Mouse (Mus musculus): ENCODE results near the gene Dnaic2. TPM values are rescaled to one million over a fixed set of nuclear protein-coding genes. Genes with fewer than 3 reads are reported as not detected.
A peak's percentile ranks its signal among the peaks of the same experiment; 100 is the strongest.

The Dnaic2 gene
- total RNA-seq, 2 experiments from 2014 or later = 1.00 to 1.8 TPM

DNA sequence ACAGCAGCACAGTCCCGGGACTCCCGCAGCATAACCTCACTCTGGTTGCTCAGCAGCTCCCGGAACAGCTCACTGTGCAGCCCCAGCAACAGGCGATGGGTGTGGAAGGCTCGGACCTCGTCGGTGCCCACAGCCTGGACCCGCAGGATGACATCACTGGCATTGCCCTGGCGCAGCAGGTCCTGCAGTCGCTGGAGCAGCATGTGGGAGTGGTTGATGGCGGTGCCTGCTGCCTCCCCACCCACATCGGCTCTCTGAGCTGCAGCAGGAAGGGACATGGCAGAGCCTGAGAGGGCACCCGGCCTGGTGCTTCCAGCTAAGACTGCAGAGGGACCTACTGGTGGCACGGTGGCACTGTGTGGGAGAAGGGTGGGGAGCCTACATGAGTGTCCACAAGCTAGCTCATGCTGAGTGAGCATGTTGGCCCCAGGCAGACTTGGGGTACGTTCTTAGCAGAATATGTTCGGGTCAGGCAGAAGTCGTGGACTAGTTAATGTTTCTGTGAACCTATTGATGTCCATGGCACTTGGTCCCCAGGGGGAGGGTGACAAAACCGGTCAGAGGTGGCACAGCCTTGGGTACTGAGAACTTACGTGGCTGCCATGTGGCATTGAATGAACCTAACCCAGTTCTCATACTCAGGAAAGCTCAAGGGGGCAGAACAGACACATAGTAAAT, 66.8 kb downstream of the Dnaic2 start:
- Histone ChIP-seq H3K27ac (0 out of 2 replicates have a peak overlapping the region, but pooled peaks have one; percentile 44), H3K4me3 (no peak overlapping the region; the same call in 1 of the 2 replicates)
- TF ChIP-seq CTCF (IDR thresholded peaks at IDR 0.05) = no peak
- no peak for DNase-seq (ENCODE audit: extremely low spot score in 1 of 2, low spot score in 2 of 2)
- intact Hi-C loops (cut with DNase I) = loop anchor here (2.0 kb wide), 1 partner anchor 121 kb away; no protein-coding TSS in a partner anchor

DNA sequence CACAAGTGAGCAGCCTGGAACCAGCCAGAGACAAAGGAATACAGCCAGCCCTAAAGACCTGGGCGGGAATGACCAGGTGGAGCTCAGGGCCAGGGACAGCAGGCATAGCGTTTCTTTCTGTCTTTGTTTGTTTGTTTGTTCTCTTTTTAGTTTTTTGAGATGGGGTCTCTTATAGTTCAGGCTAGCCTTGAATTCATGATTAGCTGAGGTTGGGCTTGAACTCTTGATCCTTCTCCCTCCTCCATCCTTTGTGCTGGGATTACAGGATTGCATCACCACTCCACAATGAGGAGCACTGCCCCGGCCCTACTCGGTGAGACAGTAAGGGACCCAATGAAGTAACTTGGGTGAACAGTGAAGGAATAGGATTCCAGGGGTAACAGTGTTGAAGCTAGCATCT, 67.5 kb downstream of the Dnaic2 start:
- no peak for DNase-seq (ENCODE audit: extremely low spot score in 1 of 2, low spot score in 2 of 2)
- H3K27ac ChIP-seq = peak overlapping the region; percentile 70; the same call in 1 of the 2 replicates
- intact Hi-C loops (cut with DNase I) = loop anchor here (1.0 to 2.0 kb wide), 2 partner anchors 28 to 122 kb away; no protein-coding TSS in a partner anchor
- TF ChIP-seq CTCF (IDR thresholded peaks at IDR 0.05) = no peak
- H3K4me3 ChIP-seq = peak overlapping the region; percentile 33

DNA sequence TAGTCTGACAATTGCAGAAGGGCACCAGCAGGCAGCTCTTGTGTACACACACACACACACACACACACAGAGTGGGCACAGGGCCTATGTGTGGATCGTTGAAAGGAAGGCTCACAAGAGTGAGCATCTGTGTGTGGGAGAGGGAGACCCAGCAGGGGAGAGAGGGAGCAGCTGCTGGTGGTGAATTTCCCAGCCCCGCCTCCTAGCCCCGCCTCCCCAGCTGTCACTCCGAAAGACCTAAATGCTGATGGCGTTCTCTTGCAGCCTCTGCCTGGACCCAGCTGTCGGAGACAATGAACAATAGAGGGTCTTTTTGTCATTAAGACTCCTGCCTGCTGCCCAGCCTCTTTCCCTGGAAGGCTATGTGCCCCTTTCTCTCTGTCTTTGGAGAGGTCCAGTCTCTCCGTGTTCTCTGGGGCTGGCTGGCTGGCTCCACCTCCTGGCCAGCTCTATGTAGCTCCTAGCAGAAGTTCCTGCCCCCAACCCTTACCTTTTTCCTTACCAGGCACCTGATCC, 68.1 kb downstream of the Dnaic2 start:
- Histone ChIP-seq H3K4me3 (peak overlapping the region; percentile 33), H3K27ac (peak overlapping the region; percentile 70; the same call in 1 of the 2 replicates)
- TF ChIP-seq CTCF (IDR thresholded peaks at IDR 0.05) = peak; percentile 39
- DNase-seq (ENCODE audit: extremely low spot score in 1 of 2, low spot score in 2 of 2) = peak; percentile 83 to 88
- intact Hi-C loops (cut with DNase I) = loop anchor here (1.0 to 2.0 kb wide), 2 partner anchors 27 to 122 kb away; no protein-coding TSS in a partner anchor

DNA sequence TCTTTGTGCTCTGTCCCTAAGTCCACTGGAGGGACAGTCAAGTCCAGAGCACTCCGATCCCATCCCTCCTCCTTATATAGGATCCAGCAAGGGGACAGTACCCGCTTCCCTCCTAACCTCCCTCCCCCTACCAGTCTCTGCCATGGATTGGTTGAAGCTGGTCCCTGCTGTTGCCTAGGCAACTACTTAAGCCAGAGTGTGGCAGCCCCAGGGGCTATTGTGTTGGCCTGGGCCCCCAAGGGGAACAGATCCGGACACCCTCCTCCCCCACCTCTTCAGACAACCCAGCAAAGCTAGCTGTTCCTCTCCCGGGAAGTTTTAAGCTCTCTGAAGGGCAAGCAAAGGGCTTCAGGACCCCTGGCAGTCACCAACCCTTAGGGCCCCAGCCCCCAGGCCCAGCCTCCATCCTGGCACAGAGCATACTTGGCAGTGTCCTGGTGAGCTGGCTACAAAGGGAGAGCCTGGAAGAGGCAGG, 68.7 kb downstream of the Dnaic2 start, which contains the start of gene Btbd17:
Btbd17 (minus strand) TSS at position 98 of the 475 bp plus-strand sequence.
- H3K27ac ChIP-seq = peak within 1 kb of the TSS; percentile 70
- H3K4me3 ChIP-seq = peak within 1 kb of the TSS; percentile 33
- no peak for TF ChIP-seq CTCF (IDR thresholded peaks at IDR 0.05)
- DNase-seq (ENCODE audit: extremely low spot score in 1 of 2, low spot score in 2 of 2) = peak; percentile 50 to 52
- intact Hi-C loops (cut with DNase I) = loop anchor here (1.0 to 2.0 kb wide), 2 partner anchors 26 to 123 kb away; no protein-coding TSS in a partner anchor

DNA sequence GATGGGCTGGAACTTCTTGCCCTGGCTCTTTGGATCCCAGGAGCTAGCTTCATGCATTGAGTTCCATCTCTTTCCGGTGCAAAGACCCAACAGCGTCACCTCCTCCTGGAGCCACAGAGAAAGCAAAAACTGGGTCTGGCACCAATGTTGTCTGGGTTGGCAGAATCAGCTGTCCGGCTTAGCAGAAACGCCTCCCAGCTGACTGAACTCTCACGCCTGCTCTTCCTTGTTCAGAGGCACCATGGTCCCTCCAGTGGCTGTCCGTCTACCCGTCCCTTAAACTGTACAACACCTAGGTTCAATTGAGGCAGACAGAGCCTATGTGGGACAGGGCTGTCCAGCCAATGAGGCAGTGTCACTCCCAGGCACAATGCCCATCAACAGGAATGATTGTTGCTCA, 70.0 kb downstream of the Dnaic2 start:
- no peak overlapping the region for H3K27ac ChIP-seq
- intact Hi-C loops (cut with DNase I) = no loop called here
- DNase-seq (ENCODE audit: extremely low spot score in 1 of 2, low spot score in 2 of 2) = no peak
- TF ChIP-seq CTCF (IDR thresholded peaks at IDR 0.05) = no peak
- H3K4me3 ChIP-seq = no peak overlapping the region

GRCm38 (mm10) chr11:114797981-114798380, 70.8 kb downstream of the Dnaic2 start:
- DNase-seq (ENCODE audit: extremely low spot score in 1 of 2, low spot score in 2 of 2) = no peak
- no peak overlapping the region for H3K27ac ChIP-seq
- H3K4me3 ChIP-seq = no peak overlapping the region
- intact Hi-C loops (cut with DNase I) = no loop called here
- no peak for TF ChIP-seq CTCF (IDR thresholded peaks at IDR 0.05)

DNA sequence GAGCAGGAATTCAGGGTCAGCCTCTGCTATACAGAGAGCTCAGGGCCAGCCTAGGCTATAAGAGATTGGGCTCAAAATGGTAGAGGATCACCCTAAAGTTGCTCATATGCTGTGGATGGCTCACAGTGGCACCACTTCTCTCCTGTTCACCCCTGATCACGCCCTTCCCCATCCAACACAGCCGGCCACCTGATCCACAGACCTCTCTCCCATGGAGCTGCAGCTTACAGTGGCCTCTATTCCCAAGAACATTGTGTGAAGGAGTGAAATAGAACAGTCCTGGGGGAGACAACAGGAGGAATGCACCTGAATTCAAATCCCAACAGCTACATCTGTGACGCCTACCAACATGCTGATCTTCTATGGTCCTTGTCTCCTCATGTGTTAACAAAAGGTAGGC, 71.4 kb downstream of the Dnaic2 start, which contains the start of gene Gpr142:
Gpr142 (plus strand) TSS at position 301 of the 400 bp plus-strand sequence.
- TF ChIP-seq CTCF (IDR thresholded peaks at IDR 0.05) = no peak
- no peak for DNase-seq (ENCODE audit: extremely low spot score in 1 of 2, low spot score in 2 of 2)
- intact Hi-C loops (cut with DNase I) = no loop called here
- no peak within 1 kb of the TSS for H3K4me3 ChIP-seq
- H3K27ac ChIP-seq = no peak within 1 kb of the TSS

DNA sequence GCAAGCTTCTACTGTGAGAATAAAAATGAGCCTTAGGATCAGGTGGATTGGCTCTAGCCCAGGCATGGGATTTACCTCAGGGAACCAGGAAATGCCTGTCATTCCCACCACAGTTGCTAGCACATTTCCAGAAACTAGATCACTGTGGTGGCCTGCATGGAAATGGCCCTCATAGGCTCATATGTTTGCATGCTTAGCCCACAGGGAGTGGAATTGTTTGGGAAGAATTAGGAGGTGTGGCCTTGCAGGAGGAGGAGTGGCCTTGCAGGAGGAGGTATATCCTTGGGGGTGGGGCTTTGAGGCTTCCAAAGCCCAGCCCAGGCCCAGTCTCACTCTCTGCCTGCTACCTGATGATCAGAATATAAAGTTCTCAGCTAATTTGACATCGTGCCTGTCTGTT, 74.7 kb downstream of the Dnaic2 start:
- intact Hi-C loops (cut with DNase I) = no loop called here
- TF ChIP-seq CTCF (IDR thresholded peaks at IDR 0.05) = no peak
- no peak overlapping the region for H3K27ac ChIP-seq
- no peak overlapping the region for H3K4me3 ChIP-seq
- no peak for DNase-seq (ENCODE audit: extremely low spot score in 1 of 2, low spot score in 2 of 2)

- TF ChIP-seq CTCF (IDR thresholded peaks at IDR 0.05) = no peak
- intact Hi-C loops (cut with DNase I) = no loop called here
- no peak for DNase-seq (ENCODE audit: extremely low spot score in 1 of 2, low spot score in 2 of 2)
- Histone ChIP-seq H3K27ac (no peak overlapping the region), H3K4me3 (no peak overlapping the region)
Measured at GRCm38 (mm10) chr11:114802540-114803267, 75.5 kb downstream of the Dnaic2 start.

- DNase-seq (ENCODE audit: extremely low spot score in 1 of 2, low spot score in 2 of 2) = no peak
- no peak for TF ChIP-seq CTCF (IDR thresholded peaks at IDR 0.05)
- Histone ChIP-seq H3K27ac (no peak overlapping the region), H3K4me3 (no peak overlapping the region)
- intact Hi-C loops (cut with DNase I) = no loop called here
Measured at GRCm38 (mm10) chr11:114803990-114804389, 76.8 kb downstream of the Dnaic2 start.

DNA sequence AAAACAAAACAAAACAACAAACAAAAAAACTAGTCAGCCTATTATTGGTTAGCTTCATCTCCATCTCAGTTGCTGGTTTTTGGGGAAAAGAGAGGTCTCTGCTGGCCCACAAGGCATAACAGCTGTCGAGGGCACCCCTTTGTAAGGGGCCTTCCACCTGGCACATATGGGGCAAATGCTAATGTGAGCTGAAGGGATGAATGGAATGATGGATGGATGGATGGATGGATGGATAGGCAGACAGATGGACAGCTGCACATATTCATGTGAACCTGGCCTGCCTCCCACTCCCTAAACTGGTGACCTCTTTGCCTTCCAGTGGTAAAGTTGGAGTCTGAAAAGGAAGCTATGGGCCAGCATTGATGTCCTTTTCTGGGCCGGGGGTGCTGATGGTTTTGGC, 79.8 kb downstream of the Dnaic2 start:
- H3K27ac ChIP-seq = no peak overlapping the region
- intact Hi-C loops (cut with DNase I) = no loop called here

More for the DNA sequence above, 79.8 kb downstream of the Dnaic2 start:
- no peak for DNase-seq (ENCODE audit: extremely low spot score in 1 of 2, low spot score in 2 of 2)
- no peak for TF ChIP-seq CTCF (IDR thresholded peaks at IDR 0.05)
- no peak overlapping the region for H3K4me3 ChIP-seq

Other genes with a start within 250 kb of the Dnaic2 start
- gene Rpl38, start 58.9 kb upstream of the Dnaic2 start, total RNA-seq (2021) = 100 to 1,000 TPM; 817 to 866 TPM
- gene Ttyh2, start 52.0 kb upstream of the Dnaic2 start, total RNA-seq (2021) = 10 to 100 TPM; 18.5 to 18.6 TPM
- gene Kif19a, start 38.0 kb downstream of the Dnaic2 start, total RNA-seq (2021) = 1 to 10 TPM; 3.2 to 3.6 TPM
- 10 to 100 TPM; 29.5 to 29.8 TPM for gene Btbd17, start 68.5 kb downstream of the Dnaic2 start, total RNA-seq (2021)
- not detected for gene Gpr142, start 71.5 kb downstream of the Dnaic2 start, total RNA-seq (2021)
- gene Gprc5c, start 123.7 kb downstream of the Dnaic2 start, total RNA-seq (2021) = 1 to 10 TPM; 4.0 to 5.4 TPM
- under 1 TPM; 0.56 to 0.84 TPM for gene Cd300a, start 162.6 kb downstream of the Dnaic2 start, total RNA-seq (2021)
- gene Cd300lb, start 207.0 kb downstream of the Dnaic2 start, total RNA-seq (2021) = not detected
- gene Cd300c, start 241.7 kb downstream of the Dnaic2 start, total RNA-seq (2021) = not detected

Measured in left cerebral cortex, adult 2 months (tissue).